Mouse (Mus musculus) thymus, adult 2 months (tissue): ENCODE measurements around the gene Cpxm1. TPM values are rescaled to one million over a fixed set of nuclear protein-coding genes. Genes with fewer than 3 reads are reported as not detected.

Experiments
- DNase-seq: peaks from one replicate; pipeline ENCODE4 v3.0.0; 2021
- H3K27ac ChIP-seq: fragments of 200-500 bp; 2 replicates; pipeline ENCODE4 v1.5.1; 2012; ENCODE audit warnings: low read length, control low read depth; ENCODE audit not compliant: control insufficient read depth, insufficient read depth
- H3K27me3 ChIP-seq: fragments of 200-500 bp; 2 replicates; pipeline ENCODE4 v1.6.1; 2012; ENCODE audit warnings: mild to moderate bottlenecking, low read length, moderate library complexity, mixed read lengths; ENCODE audit not compliant: control insufficient read depth, insufficient read depth
- H3K36me3 ChIP-seq: fragments of 200-500 bp; 2 replicates; pipeline ENCODE4 v1.6.1; 2012; ENCODE audit warnings: mild to moderate bottlenecking, low read length, moderate library complexity; ENCODE audit not compliant: control insufficient read depth, insufficient read depth
- H3K4me1 ChIP-seq: fragments of 200-500 bp; replicated peaks from 2 replicates; pipeline ENCODE4 v1.6.1; 2012; ENCODE audit warnings: low read length; ENCODE audit not compliant: control insufficient read depth, insufficient read depth
- H3K4me3 ChIP-seq: fragments of 200-500 bp; 2 replicates; pipeline ENCODE4 v1.5.1; 2012; ENCODE audit warnings: mild to moderate bottlenecking, low read length, control low read depth, moderate library complexity; ENCODE audit not compliant: control insufficient read depth, insufficient read depth
- CTCF ChIP-seq: fragments of 200-500 bp; IDR thresholded peaks from 2 replicates; pipeline ENCODE4 v1.5.1; 2012; ENCODE audit warnings: mild to moderate bottlenecking, control low read depth, low read length, moderate library complexity, borderline replicate concordance; ENCODE audit not compliant: control insufficient read depth, poor library complexity, insufficient read depth; ENCODE audit errors: extremely low read depth
- POLR2A ChIP-seq: fragments of 200-500 bp; IDR thresholded peaks from 2 replicates; pipeline ENCODE4 v1.6.1; 2012; ENCODE audit warnings: mild to moderate bottlenecking, low read length, control low read depth, moderate library complexity; ENCODE audit not compliant: control insufficient read depth, poor library complexity, insufficient read depth; ENCODE audit errors: extremely low read depth
- WGBS: fragments of 180-500 bp; shearing (Covaris S2); methylation state at CpG from one replicate; pipeline ENCODE4 v1.1.7; 2018; 5-methylcytosine and 5-hydroxymethylcytosine counted together
- polyA plus RNA-seq: library from polyadenylated mRNA; depleted of rRNA; stranded (reverse); fragments of >200 nt; gene quantifications from 2 replicates; pipeline ENCODE4 v1.2.3, GENCODE M21; 2012

Gene Cpxm1
- polyA plus RNA-seq, 1 experiment = 7.2 TPM

DNA sequence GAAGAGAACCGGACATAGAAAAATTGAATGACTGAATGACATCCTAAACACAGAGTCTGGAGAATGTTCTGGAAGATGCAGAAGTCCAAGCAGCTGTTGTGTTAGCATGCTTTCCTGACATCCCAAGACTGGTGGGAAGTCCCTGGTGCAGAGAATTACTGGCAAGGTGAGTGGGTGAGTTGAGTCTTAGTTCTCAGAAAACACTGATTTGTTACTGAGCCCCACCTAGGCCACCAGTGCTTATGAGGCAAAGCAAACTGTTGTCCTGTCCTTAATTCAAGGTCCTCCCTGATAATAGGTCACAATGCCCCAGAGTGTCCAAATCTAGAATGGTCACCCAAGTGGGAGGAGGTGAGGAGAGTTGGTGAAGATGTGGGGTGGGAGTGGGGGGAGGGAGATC is 7.6 kb upstream of the Cpxm1 start, which contains the start of the genes Gm28372 and 1700020A23Rik:
Gm28372 (plus strand) TSS at position 301 of the 400 bp plus-strand sequence.
1700020A23Rik (plus strand) TSS at position 321 of the 400 bp plus-strand sequence.
- DNase-seq = no peak
- Histone ChIP-seq H3K36me3 (no peaks in the 10 kb centered on the region), H3K27ac (no peak within 1 kb of the TSS), H3K27me3 (no peaks in the 10 kb centered on the region; the same call in 1 of the 2 replicates), H3K4me1 (0 out of 2 replicates have a peak, but pooled peaks cover 2% of the 10 kb centered on the region), H3K4me3 (no peak within 1 kb of the TSS)
- 90% methylated on average over 1 of the region's 1 CpGs for WGBS
- TF ChIP-seq CTCF (no peak), POLR2A (no peak)

DNA sequence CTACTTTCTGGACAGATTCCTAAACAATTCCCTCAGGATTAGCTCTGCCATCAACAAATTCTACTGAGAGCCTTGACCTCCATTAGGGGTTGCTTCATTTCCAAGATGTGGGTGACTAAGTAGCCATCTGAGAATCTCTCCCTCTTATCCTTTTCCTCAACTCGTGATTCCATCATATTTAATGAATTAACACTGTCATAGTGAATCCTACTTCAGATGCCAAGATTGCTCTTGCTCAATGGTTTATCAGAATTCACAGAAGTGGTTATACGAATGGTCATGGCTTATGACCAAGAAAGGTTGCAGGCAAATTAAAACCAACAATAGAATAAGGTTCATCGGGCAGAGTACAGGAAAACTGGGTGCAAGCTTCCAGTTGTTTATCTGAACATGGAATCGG is 4.5 kb upstream of the Cpxm1 start:
- no peak overlapping the region for H3K4me3 ChIP-seq
- no peak overlapping the region for H3K27ac ChIP-seq
- no peaks in the 10 kb centered on the region for H3K36me3 ChIP-seq
- no peak for TF ChIP-seq CTCF
- no peak for TF ChIP-seq POLR2A
- peaks cover 16% of the 10 kb centered on the region for H3K4me1 ChIP-seq
- no peaks in the 10 kb centered on the region; the same call in 1 of the 2 replicates for H3K27me3 ChIP-seq
- 95% methylated on average over 4 of the region's 4 CpGs for WGBS
- DNase-seq = no peak

DNA sequence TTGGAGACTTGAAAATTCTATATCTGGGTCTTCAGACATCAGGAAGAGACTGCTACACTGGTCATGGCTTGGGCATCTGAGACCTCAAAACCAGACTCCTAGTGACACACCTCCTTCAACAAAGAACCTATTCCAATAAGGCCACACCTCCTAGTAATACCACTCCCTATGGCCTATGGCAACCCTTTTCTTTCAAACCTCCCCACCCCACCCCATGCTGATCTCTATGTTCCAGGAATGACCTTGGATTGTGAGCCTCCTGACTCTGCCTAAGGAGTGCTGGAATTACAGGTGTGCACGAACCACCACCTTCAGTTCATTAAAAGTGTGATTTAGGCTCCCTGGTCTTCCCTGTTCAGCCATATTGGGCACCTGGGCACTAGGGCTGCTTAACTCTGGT is 2.7 kb upstream of the Cpxm1 start:
- no peak overlapping the region for H3K4me3 ChIP-seq
- no peak for DNase-seq
- H3K36me3 ChIP-seq = no peaks in the 10 kb centered on the region
- peaks cover 16% of the 10 kb centered on the region for H3K4me1 ChIP-seq
- no peaks in the 10 kb centered on the region; the same call in 1 of the 2 replicates for H3K27me3 ChIP-seq
- TF ChIP-seq CTCF (no peak), POLR2A (no peak)
- 100% methylated on average over 1 of the region's 1 CpGs for WGBS
- H3K27ac ChIP-seq = no peak overlapping the region

DNA sequence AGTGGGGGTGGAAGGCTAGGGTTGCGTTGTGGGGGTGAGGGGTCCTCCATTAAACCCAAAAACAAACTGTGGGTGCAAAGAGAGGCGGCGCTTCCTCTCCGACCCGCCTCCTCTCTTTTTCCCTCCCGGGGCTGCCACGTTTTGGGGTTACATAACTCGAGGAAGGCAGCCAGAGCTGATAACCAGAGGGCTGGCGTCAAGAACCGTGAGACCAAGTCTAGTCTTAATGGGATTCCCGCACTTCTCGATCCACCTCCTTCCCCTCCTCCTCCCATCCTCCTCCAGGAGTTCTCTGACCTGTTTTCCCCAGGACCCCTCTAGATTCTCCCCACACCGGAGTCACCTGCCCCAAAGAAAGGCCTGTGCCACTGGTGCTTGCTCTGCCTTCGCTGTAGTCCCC is 717 bp upstream of the Cpxm1 start:
- 21% methylated on average over 14 of the region's 14 CpGs for WGBS
- DNase-seq = no peak
- Histone ChIP-seq H3K4me1 (peaks cover 16% of the 10 kb centered on the region), H3K27ac (no peak overlapping the region), H3K27me3 (no peaks in the 10 kb centered on the region; the same call in 1 of the 2 replicates), H3K36me3 (no peaks in the 10 kb centered on the region), H3K4me3 (no peak overlapping the region)
- no peak for TF ChIP-seq CTCF
- TF ChIP-seq POLR2A = no peak

DNA sequence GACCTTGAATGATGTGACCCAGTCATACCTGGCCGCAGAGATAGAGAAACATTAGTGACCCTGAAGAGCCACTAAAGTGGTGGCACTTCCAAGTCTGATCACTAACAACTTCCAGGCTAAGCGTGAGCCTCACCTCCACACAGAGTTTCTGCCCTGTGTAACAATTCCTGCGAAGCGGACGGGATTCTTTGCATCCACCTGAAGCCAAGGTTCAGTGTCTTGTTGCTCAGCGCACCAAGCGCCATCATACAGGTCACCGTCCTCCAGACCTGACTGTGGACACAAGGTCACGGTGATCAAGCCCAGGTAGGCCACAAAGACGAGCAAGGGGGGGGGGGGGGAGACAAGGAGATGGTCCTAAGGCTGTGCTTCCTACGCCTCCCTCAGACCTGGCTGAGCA is 1.7 kb downstream of the Cpxm1 start:
- Histone ChIP-seq H3K27me3 (no peaks in the 10 kb centered on the region; the same call in 1 of the 2 replicates), H3K4me1 (peaks cover 25% of the 10 kb centered on the region), H3K4me3 (no peak overlapping the region), H3K36me3 (no peaks in the 10 kb centered on the region), H3K27ac (no peak overlapping the region)
- 96% methylated on average over 11 of the region's 11 CpGs for WGBS
- TF ChIP-seq POLR2A (no peak), CTCF (no peak)
- no peak for DNase-seq

DNA sequence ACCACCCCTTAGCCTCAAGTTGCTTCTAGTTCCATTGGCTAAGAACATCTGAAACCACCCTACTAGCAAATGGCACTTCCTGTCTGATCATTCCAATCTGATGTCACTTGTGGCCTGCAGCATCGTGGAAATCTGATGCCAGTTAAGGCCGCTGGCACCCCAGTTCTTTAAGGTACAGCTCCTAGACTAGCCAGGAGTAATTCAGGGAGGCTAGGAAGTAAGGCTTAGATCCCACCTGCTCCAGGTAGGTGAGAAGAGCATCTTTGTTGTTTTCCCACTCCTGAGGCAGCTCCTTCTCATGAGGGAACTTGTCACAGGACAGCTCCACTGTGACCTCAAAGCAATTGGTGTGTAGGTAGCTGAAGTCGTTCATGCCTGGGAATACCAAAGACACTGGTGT is 4.5 kb downstream of the Cpxm1 start:
- no peak for DNase-seq
- Histone ChIP-seq H3K27me3 (no peaks in the 10 kb centered on the region; the same call in 1 of the 2 replicates), H3K4me1 (peaks cover 24% of the 10 kb centered on the region), H3K4me3 (no peak overlapping the region), H3K36me3 (no peaks in the 10 kb centered on the region), H3K27ac (no peak overlapping the region)
- TF ChIP-seq POLR2A = no peak
- TF ChIP-seq CTCF = no peak
- WGBS = 79% methylated on average over 3 of the region's 3 CpGs

DNA sequence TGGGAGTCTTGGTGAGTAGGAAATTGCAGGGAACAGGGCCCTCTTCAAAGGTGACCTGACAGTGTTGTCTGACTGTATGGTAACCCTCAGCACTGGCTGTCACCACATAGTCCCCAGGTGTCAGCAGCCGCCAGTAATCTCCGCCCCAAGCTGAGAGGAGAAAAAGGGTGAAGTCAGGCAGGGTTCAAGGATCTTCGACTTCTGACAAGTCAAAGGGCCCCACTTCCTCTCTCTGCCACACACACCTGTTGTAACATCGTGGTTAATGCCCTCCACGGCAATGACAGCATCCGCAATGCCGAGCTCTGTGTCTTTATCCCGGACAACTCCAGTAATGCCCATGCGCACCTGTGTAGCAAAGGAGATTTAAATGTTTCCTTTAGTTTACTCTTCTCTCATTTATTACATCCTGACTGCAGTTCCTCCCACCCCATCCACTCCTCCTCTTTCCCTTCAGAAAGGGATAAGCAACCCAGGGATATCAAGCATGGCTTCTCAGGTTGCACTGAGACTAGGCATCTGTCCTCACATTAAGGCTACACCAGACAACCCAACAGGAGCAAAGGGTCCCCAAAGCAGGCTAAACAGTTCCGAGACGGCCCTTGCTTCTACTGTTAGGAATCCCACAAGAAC is 6.3 kb downstream of the Cpxm1 start:
- TF ChIP-seq POLR2A = 0 out of 2 replicates have a peak, but pooled peaks have one; percentile 24
- TF ChIP-seq CTCF = no peak
- Histone ChIP-seq H3K27me3 (no peaks in the 10 kb centered on the region), H3K4me3 (no peak overlapping the region), H3K36me3 (no peaks in the 10 kb centered on the region), H3K27ac (peak overlapping the region; percentile 69), H3K4me1 (peaks cover 15% of the 10 kb centered on the region)
- WGBS = 32% methylated on average over 11 of the region's 11 CpGs
- DNase-seq = peak; percentile 71

DNA sequence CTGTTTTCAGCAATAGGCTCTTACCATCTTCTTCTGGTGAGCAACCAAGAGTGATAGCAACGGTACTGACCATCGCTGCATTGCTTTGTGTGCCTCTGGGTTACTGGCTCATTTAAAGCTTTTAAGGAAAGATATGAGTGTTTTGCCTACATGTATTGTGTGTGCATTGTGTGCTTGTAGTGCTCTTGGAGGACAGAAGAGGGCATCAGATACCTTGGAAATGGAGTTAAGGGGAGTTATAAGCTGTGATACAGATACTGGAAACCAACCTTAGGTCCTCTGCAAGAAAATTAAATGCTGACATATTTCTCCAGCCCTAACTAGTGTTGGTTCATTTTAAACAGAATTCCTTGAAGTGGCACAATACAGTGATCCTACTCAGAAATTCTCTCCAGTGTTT is 8.6 kb downstream of the Cpxm1 start:
- H3K4me3 ChIP-seq = no peak overlapping the region
- H3K4me1 ChIP-seq = peaks cover 18% of the 10 kb centered on the region
- WGBS = 86% methylated on average over 2 of the region's 2 CpGs
- no peak for TF ChIP-seq POLR2A
- H3K27me3 ChIP-seq = no peaks in the 10 kb centered on the region
- DNase-seq = peak; percentile 37
- no peaks in the 10 kb centered on the region for H3K36me3 ChIP-seq
- H3K27ac ChIP-seq = no peak overlapping the region
